Mouse (Mus musculus) CH12.LX (cell line): ENCODE data around the gene Glrp1. TPM values are rescaled to one million over a fixed set of nuclear protein-coding genes. Genes with fewer than 3 reads are reported as not detected.

Source experiments
- DNase-seq: peaks from one replicate; pipeline ENCODE4 v3.0.0-alpha.2; 2013; ENCODE audit errors: extremely low read depth
- H3K27ac ChIP-seq: 2 replicates; pipeline ENCODE4 v1.5.1; 2012; ENCODE audit warnings: low read depth, mild to moderate bottlenecking, control low read depth, moderate library complexity; ENCODE audit not compliant: insufficient read depth
- H3K27me3 ChIP-seq: replicated peaks from 2 replicates; pipeline ENCODE3; 2012; ENCODE audit warnings: inconsistent platforms
- H3K36me3 ChIP-seq, 2 experiments: replicated peaks in 1 of 2; 2 replicates each; pipeline versions ENCODE3 to v1.6.1; 2012; ENCODE audit warnings: inconsistent platforms in 1 of 2, low read length in 1 of 2, mild to moderate bottlenecking in 1 of 2, mixed read lengths in 1 of 2, moderate library complexity in 1 of 2; ENCODE audit not compliant: control insufficient read depth in 1 of 2, insufficient read depth in 1 of 2
- H3K4me1 ChIP-seq, 2 experiments: 2 replicates each; pipeline ENCODE4 v1.6.1; 2012; ENCODE audit warnings: inconsistent platforms in 1 of 2, moderate library complexity in 1 of 2; ENCODE audit not compliant: insufficient read depth in 2 of 2, control insufficient read depth in 1 of 2
- H3K4me2 ChIP-seq: 2 replicates; pipeline ENCODE4 v1.6.1; 2012; ENCODE audit warnings: low read depth, mild to moderate bottlenecking, control low read depth; ENCODE audit not compliant: poor library complexity, insufficient read depth, severe bottlenecking
- H3K4me3 ChIP-seq, 3 experiments: fragments of 150-350 bp in 1 of 3; sonication (generic) in 1 of 3; replicated peaks in 1 of 3; 2 replicates each; pipeline versions ENCODE3 to v1.5.1; 2011 to 2012; ENCODE audit warnings: low read depth in 2 of 3, low read length in 2 of 3, mild to moderate bottlenecking in 2 of 3, moderate library complexity in 2 of 3, control low read depth in 1 of 3, improper control_type of control experiment in 1 of 3, inconsistent platforms in 1 of 3, mixed read lengths in 1 of 3; ENCODE audit not compliant: poor library complexity in 1 of 3
- H3K79me2 ChIP-seq: replicated peaks from 2 replicates; pipeline ENCODE4 v1.6.1; 2012; ENCODE audit warnings: mild to moderate bottlenecking, moderate library complexity; ENCODE audit not compliant: control insufficient read depth, poor library complexity, insufficient read depth, severe bottlenecking; ENCODE audit errors: extremely low read depth
- H3K9ac ChIP-seq: 2 replicates; pipeline ENCODE4 v1.6.1; 2012; ENCODE audit warnings: low read depth, mild to moderate bottlenecking, control low read depth, moderate library complexity; ENCODE audit not compliant: insufficient read depth
- H3K9me3 ChIP-seq: replicated peaks from 2 replicates; pipeline ENCODE3; 2012; ENCODE audit warnings: low read length, inconsistent platforms, mixed read lengths
- BHLHE40 ChIP-seq: IDR thresholded peaks from 2 replicates; pipeline ENCODE4 v1.6.1; 2011; ENCODE audit warnings: mild to moderate bottlenecking, low read depth, low read length, improper control_type of control experiment
- CHD1 ChIP-seq: IDR thresholded peaks from 2 replicates; pipeline ENCODE4 v1.6.1; 2012; ENCODE audit warnings: low read depth, low read length, improper control_type of control experiment, inconsistent platforms
- CHD2 ChIP-seq: IDR thresholded peaks from 2 replicates; pipeline ENCODE4 v1.6.1; 2011; ENCODE audit warnings: low read length, improper control_type of control experiment
- CTCF ChIP-seq, 2 experiments: IDR thresholded peaks in 1 of 2; conservative IDR thresholded peaks in 1 of 2; 2 replicates each; pipeline ENCODE4 v1.5.1; 2011 to 2012; ENCODE audit warnings: low read depth in 2 of 2, low read length in 2 of 2, improper control_type of control experiment in 1 of 2, inconsistent platforms in 1 of 2, mild to moderate bottlenecking in 1 of 2, moderate library complexity in 1 of 2
- E2F4 ChIP-seq: IDR thresholded peaks from 2 replicates; pipeline ENCODE4 v1.6.1; 2011; ENCODE audit warnings: low read depth, low read length, improper control_type of control experiment; ENCODE audit not compliant: insufficient replicate concordance
- ETS1 ChIP-seq: conservative IDR thresholded peaks from 2 replicates; pipeline ENCODE4 v1.6.1; 2012; ENCODE audit warnings: low read depth, mild to moderate bottlenecking, inconsistent platforms, low read length, improper control_type of control experiment, moderate library complexity
- HCFC1 ChIP-seq: IDR thresholded peaks from 2 replicates; pipeline ENCODE4 v1.6.1; 2012; ENCODE audit warnings: low read depth, mild to moderate bottlenecking, inconsistent platforms, low read length, improper control_type of control experiment
- JUN ChIP-seq: IDR thresholded peaks from 2 replicates; pipeline ENCODE4 v1.6.1; 2011; ENCODE audit warnings: low read depth, mild to moderate bottlenecking, low read length, improper control_type of control experiment, moderate library complexity; ENCODE audit not compliant: insufficient read depth
- JUND ChIP-seq: conservative IDR thresholded peaks from 2 replicates; pipeline ENCODE4 v1.6.1; 2011; ENCODE audit warnings: low read depth, low read length, improper control_type of control experiment
- KAT2A ChIP-seq: IDR thresholded peaks from 2 replicates; pipeline ENCODE4 v1.6.1; 2012; ENCODE audit warnings: low read length, improper control_type of control experiment, inconsistent platforms; ENCODE audit not compliant: insufficient replicate concordance
- MAFK ChIP-seq: IDR thresholded peaks from 2 replicates; pipeline ENCODE4 v1.6.1; 2011; ENCODE audit warnings: low read length, improper control_type of control experiment; ENCODE audit not compliant: insufficient replicate concordance
- MAX ChIP-seq: IDR thresholded peaks from 2 replicates; pipeline ENCODE4 v1.6.1; 2011; ENCODE audit warnings: low read length, improper control_type of control experiment
- MAZ ChIP-seq: IDR thresholded peaks from 2 replicates; pipeline ENCODE4 v1.6.1; 2012; ENCODE audit warnings: low read depth, mild to moderate bottlenecking, inconsistent platforms, low read length, improper control_type of control experiment, moderate library complexity
- MEF2A ChIP-seq: IDR thresholded peaks from 2 replicates; pipeline ENCODE4 v1.6.1; 2014; ENCODE audit warnings: low read depth, mild to moderate bottlenecking, inconsistent platforms, low read length, improper control_type of control experiment, borderline replicate concordance
- MXI1 ChIP-seq: IDR thresholded peaks from 2 replicates; pipeline ENCODE4 v1.6.1; 2011; ENCODE audit warnings: mild to moderate bottlenecking, low read depth, low read length, improper control_type of control experiment
- MYC ChIP-seq: IDR thresholded peaks from 2 replicates; pipeline ENCODE4 v1.6.1; 2011; ENCODE audit warnings: low read depth, mild to moderate bottlenecking, improper control_type of control experiment, low read length
- NELFE ChIP-seq: IDR thresholded peaks from 2 replicates; pipeline ENCODE4 v1.6.1; 2011; ENCODE audit warnings: low read depth, low read length, improper control_type of control experiment
- NRF1 ChIP-seq: IDR thresholded peaks from 2 replicates; pipeline ENCODE4 v1.6.1; 2014; ENCODE audit warnings: low read depth, mild to moderate bottlenecking, inconsistent platforms, low read length, improper control_type of control experiment, moderate library complexity
- PAX5 ChIP-seq: IDR thresholded peaks from 2 replicates; pipeline ENCODE4 v1.6.1; 2012; ENCODE audit warnings: low read length, inconsistent platforms, mixed read lengths
- POLR2A ChIP-seq: IDR thresholded peaks from 2 replicates; pipeline ENCODE4 v1.6.1; 2011; ENCODE audit warnings: low read depth, mild to moderate bottlenecking, improper control_type of control experiment, low read length
- POLR2AphosphoS2 ChIP-seq: IDR thresholded peaks from 2 replicates; pipeline ENCODE4 v1.6.1; 2011; ENCODE audit warnings: low read depth, low read length, improper control_type of control experiment
- RAD21 ChIP-seq: IDR thresholded peaks from 2 replicates; pipeline ENCODE4 v1.6.1; 2011; ENCODE audit warnings: low read depth, mild to moderate bottlenecking, low read length, improper control_type of control experiment, moderate library complexity
- RCOR1 ChIP-seq: conservative IDR thresholded peaks from 2 replicates; pipeline ENCODE4 v1.6.1; 2012; ENCODE audit warnings: low read depth, mild to moderate bottlenecking, inconsistent platforms, low read length, improper control_type of control experiment
- SIN3A ChIP-seq: IDR thresholded peaks from 2 replicates; pipeline ENCODE4 v1.6.1; 2012; ENCODE audit warnings: low read length, improper control_type of control experiment, inconsistent platforms
- SMC3 ChIP-seq: IDR thresholded peaks from 2 replicates; pipeline ENCODE4 v1.6.1; 2011; ENCODE audit warnings: low read depth, low read length, improper control_type of control experiment
- TBP ChIP-seq: conservative IDR thresholded peaks from 2 replicates; pipeline ENCODE4 v1.6.1; 2011; ENCODE audit warnings: low read depth, low read length, improper control_type of control experiment
- UBTF ChIP-seq: IDR thresholded peaks from 2 replicates; pipeline ENCODE4 v1.6.1; 2012; ENCODE audit warnings: low read depth, mild to moderate bottlenecking, inconsistent platforms, low read length, improper control_type of control experiment, moderate library complexity
- USF1 ChIP-seq: IDR thresholded peaks from 2 replicates; pipeline ENCODE4 v1.6.1; 2014; ENCODE audit warnings: low read depth, mild to moderate bottlenecking, inconsistent platforms, low read length, improper control_type of control experiment
- USF2 ChIP-seq: conservative IDR thresholded peaks from 2 replicates; pipeline ENCODE4 v1.6.1; 2011; ENCODE audit warnings: low read depth, low read length, improper control_type of control experiment
- ZC3H11A ChIP-seq: IDR thresholded peaks from 2 replicates; pipeline ENCODE4 v1.6.1; 2012; ENCODE audit warnings: low read depth, mild to moderate bottlenecking, inconsistent platforms, low read length, improper control_type of control experiment
- ZKSCAN1 ChIP-seq: IDR thresholded peaks from 2 replicates; pipeline ENCODE4 v1.6.1; 2012; ENCODE audit warnings: low read depth, inconsistent platforms, low read length, improper control_type of control experiment, borderline replicate concordance
- ZMIZ1 ChIP-seq: IDR thresholded peaks from 2 replicates; pipeline ENCODE4 v1.6.1; 2012; ENCODE audit warnings: low read depth, mild to moderate bottlenecking, inconsistent platforms, low read length, improper control_type of control experiment
- ZNF384 ChIP-seq: IDR thresholded peaks from 2 replicates; pipeline ENCODE4 v1.6.1; 2012; ENCODE audit warnings: low read depth, low read length, improper control_type of control experiment, inconsistent platforms
- dilution Hi-C: fragments of 300-500 bp; cut with MboI; formaldehyde crosslinking; loops from 2 replicates; pipeline ENCODE4 v1.14.3; 2020; ENCODE audit warnings: low sequenced_read_pairs; ENCODE audit not compliant: extremely low pct_unique_long_range_greater_than_20kb, extremely low pct_ligation_motif_present
- in situ Hi-C: fragments of 300-500 bp; cut with MboI; formaldehyde crosslinking; loops from 3 replicates; pipeline ENCODE4 v1.14.3; 2019; ENCODE audit warnings: low sequenced_read_pairs, low pct_ligation_motif_present, low pct_unique_long_range_greater_than_20kb, mixed read lengths
- polyA plus RNA-seq: library from polyadenylated mRNA; unstranded; fragments of >175 nt; gene quantifications from 2 replicates; pipeline ENCODE4 v1.2.1, GENCODE M21; 2012; ENCODE audit warnings: low read depth; ENCODE audit not compliant: insufficient read length
- total RNA-seq, 2 experiments: library from RNA; depleted of rRNA; stranded (reverse); fragments of 300-350 nt in 1 of 2; fragments of >200 nt in 1 of 2; gene quantifications; 2 replicates each; pipeline ENCODE4 v1.2.3; 2012 to 2014

Gene Glrp1
- total and polyA plus RNA-seq, 3 experiments, result 6.3 to 11.7 (median 9.3) TPM

- dilution Hi-C loops, result no loop called here
- TF ChIP-seq E2F4, result no peak
- no peak for TF ChIP-seq NRF1
- no peak for TF ChIP-seq KAT2A
- no peak for TF ChIP-seq MYC
- no peak for TF ChIP-seq USF2
- no peak for TF ChIP-seq ZKSCAN1
- no peak for TF ChIP-seq HCFC1
- TF ChIP-seq MEF2A, result no peak
- no peak for TF ChIP-seq RCOR1
- TF ChIP-seq NELFE, result no peak
- TF ChIP-seq TBP, result no peak
- TF ChIP-seq UBTF, result no peak
- TF ChIP-seq ZC3H11A, result peak; percentile 32
- no peak for TF ChIP-seq SIN3A
- TF ChIP-seq ETS1, result no peak
- no peak for TF ChIP-seq JUN
- TF ChIP-seq ZNF384, result no peak
- TF ChIP-seq MAFK, result no peak
- peak; percentile 79 for TF ChIP-seq RAD21
- TF ChIP-seq POLR2AphosphoS2, result no peak
- TF ChIP-seq MAZ, result no peak
- TF ChIP-seq USF1, result no peak
- TF ChIP-seq POLR2A, result no peak
- no peak for TF ChIP-seq PAX5
- peak; percentile 79 for TF ChIP-seq SMC3
- no peak for TF ChIP-seq BHLHE40
- TF ChIP-seq MXI1, result no peak
- no peak for TF ChIP-seq CHD2
- peak; percentile 21 to 65; a peak in 2 of 4 replicates for TF ChIP-seq CTCF (conservative IDR thresholded peaks at IDR 0.05 in 1 of 2, IDR thresholded peaks at IDR 0.05 in 1 of 2; ENCODE audit: low read depth in 2 of 2, low read length in 2 of 2)
- TF ChIP-seq JUND, result no peak
- no peak for TF ChIP-seq MAX
- TF ChIP-seq ZMIZ1, result no peak
- no peak for TF ChIP-seq CHD1
- TF ChIP-seq, all 38 proteins: peak for 4
- no peak overlapping the region for H3K9ac ChIP-seq
- in situ Hi-C loops, result loop anchor here (10.0 kb wide), 1 partner anchor 171 kb away; no protein-coding TSS in a partner anchor
- no peaks in the 10 kb centered on the region for H3K27me3 ChIP-seq
- H3K4me3 ChIP-seq, result no peak overlapping the region
- H3K79me2 ChIP-seq, result no peaks in the 10 kb centered on the region
- H3K9me3 ChIP-seq, result peaks cover 52% of the 10 kb centered on the region
- peaks cover 0 to 6% of the 10 kb centered on the region in 2 experiments; a peak in 2 of 4 replicates for H3K4me1 ChIP-seq
- DNase-seq, result peak; percentile 35
- H3K4me2 ChIP-seq, result no peak overlapping the region
- no peaks in the 10 kb centered on the region for H3K36me3 ChIP-seq
- no peak overlapping the region for H3K27ac ChIP-seq
Observed at GRCm38 (mm10) chr1:88473899-88474298, 36.0 kb downstream of the Glrp1 start.
